9 mouse cellular contexts compared by ENCODE assay signal in the genomic region with DNA sequence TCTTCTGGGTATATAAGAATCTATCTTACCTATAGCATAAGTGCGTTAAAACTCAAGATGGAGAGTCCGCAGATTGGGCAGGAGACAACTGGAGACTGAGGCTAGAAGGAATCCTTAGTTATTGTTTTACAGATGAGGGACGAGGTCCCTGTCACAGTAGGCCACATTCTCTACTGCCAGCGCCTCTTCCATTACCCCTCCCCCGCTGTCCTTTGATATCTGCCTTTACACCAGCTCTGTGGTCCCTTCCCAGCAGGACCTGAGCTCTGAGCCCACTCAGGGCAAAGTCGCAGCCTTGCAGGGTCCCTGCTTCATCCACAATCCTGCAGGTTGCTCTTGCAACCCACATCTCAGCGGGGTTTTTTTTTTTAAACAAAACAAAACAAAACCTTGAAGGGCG. TPM values are rescaled to one million over a fixed set of nuclear protein-coding genes. Genes with fewer than 3 reads are reported as not detected.
DNase-seq lines count a peak whose midpoint lies in the region; ATAC-seq and TF ChIP-seq lines count a peak whose summit lies in the region.
"Had no signal": no experiment of that assay in that cellular context is flagged by ENCODE, and none has a peak within 500 bp of the region (broad histone marks: within the 10 kb centered on the region; RNA-seq: fewer than 3 reads in every experiment).

No protein-coding gene starts in this region.

- H3K27me3 ChIP-seq in heart, embryonic 12.5 days (replicated peaks), result peaks cover 96% of the 10 kb centered on the region
- peaks cover 96% of the 10 kb centered on the region for H3K27me3 ChIP-seq in lung, embryonic 16.5 days (ENCODE audit: control insufficient read depth, insufficient read depth, low read depth, low read length)
- peaks cover 99% of the 10 kb centered on the region for H3K27me3 ChIP-seq in hindbrain, embryonic 13.5 days
- H3K27me3 ChIP-seq in small intestine, adult 2 months (ENCODE audit: control insufficient read depth, insufficient read depth, low read length), result peaks cover 62% of the 10 kb centered on the region

- peak overlapping the region; percentile 62 for H3K4me2 ChIP-seq in heart, embryonic 12.5 days
- H3K4me2 ChIP-seq in lung, embryonic 16.5 days (ENCODE audit: low read depth, low read length), result peak overlapping the region; percentile 45; the same call in 1 of the 2 replicates
- H3K4me2 ChIP-seq in hindbrain, embryonic 13.5 days, result no peak overlapping the region

- H3K36me3 ChIP-seq in heart, embryonic 12.5 days, result no peaks in the 10 kb centered on the region
- no peaks in the 10 kb centered on the region for H3K36me3 ChIP-seq in lung, embryonic 16.5 days (ENCODE audit: control insufficient read depth, insufficient read depth, low read length)
- H3K36me3 ChIP-seq in hindbrain, embryonic 13.5 days, result no peaks in the 10 kb centered on the region
- H3K36me3 ChIP-seq in small intestine, adult 2 months (ENCODE audit: control insufficient read depth, insufficient read depth, low read length), result peaks cover 7% of the 10 kb centered on the region; the same call in 1 of the 2 replicates

- H3K4me3 ChIP-seq in heart, embryonic 12.5 days, result peak overlapping the region; percentile 37
- peak overlapping the region; percentile 29 for H3K4me3 ChIP-seq in lung, embryonic 16.5 days (ENCODE audit: low read length)
- H3K4me3 ChIP-seq in hindbrain, embryonic 13.5 days, result peak overlapping the region; percentile 23
- peak overlapping the region; percentile 41 for H3K4me3 ChIP-seq in small intestine, adult 2 months (ENCODE audit: low read depth, low read length)
- no peak overlapping the region for H3K4me3 ChIP-seq in layer of hippocampus, adult 2 months

- no peak for TF ChIP-seq CTCF in small intestine, adult 2 months (IDR thresholded peaks at IDR 0.05; ENCODE audit: extremely low read depth, insufficient read length, insufficient replicate concordance, low read depth, low read length)
- TF ChIP-seq CTCF in layer of hippocampus, adult 2 months (conservative IDR thresholded peaks at IDR 0.05), result no peak

- DNase-seq in heart, adult 9 months (ENCODE audit: low spot score in 2 of 2), result no peak
- no peak for DNase-seq in lung, postnatal 4 days
- no peak for DNase-seq in urinary bladder, postnatal 14 days (ENCODE audit: low spot score)
- DNase-seq in layer of hippocampus, adult 2 months (ENCODE audit: low spot score in 2 of 2), result no peak
- DNase-seq: gastrocnemius, postnatal 10 days had no signal

- H3K9ac ChIP-seq in heart, embryonic 12.5 days, result no peak overlapping the region
- H3K9ac ChIP-seq in lung, embryonic 16.5 days (ENCODE audit: low read length), result no peak overlapping the region
- no peak overlapping the region for H3K9ac ChIP-seq in hindbrain, embryonic 13.5 days

- no peak overlapping the region for H3K27ac ChIP-seq in heart, embryonic 12.5 days (ENCODE audit: poor library complexity, severe bottlenecking)
- H3K27ac ChIP-seq in lung, embryonic 16.5 days (ENCODE audit: low read length), result no peak overlapping the region
- H3K27ac ChIP-seq in hindbrain, embryonic 13.5 days, result no peak overlapping the region
- H3K27ac ChIP-seq in small intestine, adult 2 months (ENCODE audit: insufficient read depth, low read depth, low read length), result no peak overlapping the region
- no peak overlapping the region for H3K27ac ChIP-seq in layer of hippocampus, adult 2 months

- no peaks in the 10 kb centered on the region for H3K9me3 ChIP-seq in heart, embryonic 12.5 days (replicated peaks)
- no peaks in the 10 kb centered on the region for H3K9me3 ChIP-seq in lung, embryonic 16.5 days (ENCODE audit: control insufficient read depth, low read length)
- no peaks in the 10 kb centered on the region for H3K9me3 ChIP-seq in hindbrain, embryonic 13.5 days

- TF ChIP-seq POLR2A in small intestine, adult 2 months (IDR thresholded peaks at IDR 0.05; ENCODE audit: low read depth, low read length), result no peak

- WGBS in heart, embryonic 12.5 days, result 5% methylated on average over 8 of the region's 8 CpGs
- 6% methylated on average over 8 of the region's 8 CpGs for WGBS in lung, embryonic 16.5 days
- WGBS in hindbrain, embryonic 13.5 days, result 3% methylated on average over 8 of the region's 8 CpGs
- WGBS in small intestine, adult 2 months, result 31% methylated on average over 8 of the region's 8 CpGs

- no peak for ATAC-seq in heart, embryonic 12.5 days (ENCODE audit: insufficient number of reproducible peaks, low FRiP score)
- ATAC-seq in lung, embryonic 16.5 days (ENCODE audit: low read depth), result no peak
- ATAC-seq in hindbrain, embryonic 13.5 days (ENCODE audit: low FRiP score), result no peak

- peaks cover 27% of the 10 kb centered on the region for H3K4me1 ChIP-seq in heart, embryonic 12.5 days (replicated peaks)
- peaks cover 2% of the 10 kb centered on the region; the same call in 1 of the 2 replicates for H3K4me1 ChIP-seq in lung, embryonic 16.5 days (replicated peaks; ENCODE audit: control insufficient read depth, insufficient read depth, low read length)
- H3K4me1 ChIP-seq in hindbrain, embryonic 13.5 days (replicated peaks), result peaks cover 28% of the 10 kb centered on the region
- H3K4me1 ChIP-seq in small intestine, adult 2 months (ENCODE audit: control insufficient read depth, insufficient read depth, insufficient read length, low read length), result peaks cover 22% of the 10 kb centered on the region

RNA-seq across cellular contexts. Expression of a gene that starts 1.9 kb away (rescaled TPM):
- 0.18 and 0.24 TPM in 2 replicates for polyA plus RNA-seq in heart, embryonic 12.5 days (2016; fragmentation: Nextera tagmentation; extraction: Ambion mirVana)
- 0.52 and 0.79 TPM in 2 replicates for polyA plus RNA-seq in lung, embryonic 16.5 days (2015; fragmentation: Nextera tagmentation; extraction: Ambion mirVana)
- polyA plus RNA-seq in hindbrain, embryonic 13.5 days (2015; fragmentation: Nextera tagmentation; extraction: Ambion mirVana), result 1.6 and 2.8 TPM in 2 replicates
- 3.5 and 4.9 TPM in 2 replicates for polyA plus RNA-seq in small intestine, adult 2 months (2012; rRNA removed)
- not detected for total RNA-seq in layer of hippocampus, adult 2 months (2021)
- total RNA-seq: gastrocnemius, postnatal 10 days had no signal

RNA-seq across cellular contexts. Expression of a gene that starts 9.4 kb away (rescaled TPM):
- polyA plus RNA-seq in heart, embryonic 12.5 days (2016; fragmentation: Nextera tagmentation; extraction: Ambion mirVana), result 12.5 and 14.9 TPM in 2 replicates
- polyA plus RNA-seq in lung, embryonic 16.5 days (2015; fragmentation: Nextera tagmentation; extraction: Ambion mirVana), result 31.7 and 32.5 TPM in 2 replicates
- 45.6 and 47.1 TPM in 2 replicates for polyA plus RNA-seq in hindbrain, embryonic 13.5 days (2015; fragmentation: Nextera tagmentation; extraction: Ambion mirVana)
- polyA plus RNA-seq in small intestine, adult 2 months (2012; rRNA removed), result 6.4 and 9.9 TPM in 2 replicates
- 10 to 100 TPM; 36.3 to 37.5 TPM for total RNA-seq in layer of hippocampus, adult 2 months (2021)

RNA-seq across cellular contexts. Expression of a gene that starts 10.6 kb away (rescaled TPM):
- polyA plus RNA-seq in heart, embryonic 12.5 days (2016; fragmentation: Nextera tagmentation; extraction: Ambion mirVana), result 0.48 and 0.64 TPM in 2 replicates
- 1.9 and 2.0 TPM in 2 replicates for polyA plus RNA-seq in lung, embryonic 16.5 days (2015; fragmentation: Nextera tagmentation; extraction: Ambion mirVana)
- 0.81 and 0.91 TPM in 2 replicates for polyA plus RNA-seq in hindbrain, embryonic 13.5 days (2015; fragmentation: Nextera tagmentation; extraction: Ambion mirVana)
- 22.1 and 48.6 TPM in 2 replicates for polyA plus RNA-seq in small intestine, adult 2 months (2012; rRNA removed)
- under 1 TPM; 0.69 to 0.79 TPM for total RNA-seq in layer of hippocampus, adult 2 months (2021)

RNA-seq across cellular contexts. Expression of a gene that starts 13.1 kb away (rescaled TPM):
- 86.7 and 86.9 TPM in 2 replicates for polyA plus RNA-seq in heart, embryonic 12.5 days (2016; fragmentation: Nextera tagmentation; extraction: Ambion mirVana)
- polyA plus RNA-seq in lung, embryonic 16.5 days (2015; fragmentation: Nextera tagmentation; extraction: Ambion mirVana), result 61.8 and 64.9 TPM in 2 replicates
- 68.6 and 74.6 TPM in 2 replicates for polyA plus RNA-seq in hindbrain, embryonic 13.5 days (2015; fragmentation: Nextera tagmentation; extraction: Ambion mirVana)
- 15.0 and 24.3 TPM in 2 replicates for polyA plus RNA-seq in small intestine, adult 2 months (2012; rRNA removed)
- 10 to 100 TPM; 52.9 to 54.5 TPM for total RNA-seq in layer of hippocampus, adult 2 months (2021)

RNA-seq across cellular contexts. Expression of a gene that starts 13.9 kb away (rescaled TPM):
- 120 and 131 TPM in 2 replicates for polyA plus RNA-seq in heart, embryonic 12.5 days (2016; fragmentation: Nextera tagmentation; extraction: Ambion mirVana)
- 195 and 211 TPM in 2 replicates for polyA plus RNA-seq in lung, embryonic 16.5 days (2015; fragmentation: Nextera tagmentation; extraction: Ambion mirVana)
- 168 and 178 TPM in 2 replicates for polyA plus RNA-seq in hindbrain, embryonic 13.5 days (2015; fragmentation: Nextera tagmentation; extraction: Ambion mirVana)
- 392 and 694 TPM in 2 replicates for polyA plus RNA-seq in small intestine, adult 2 months (2012; rRNA removed)
- 100 to 1,000 TPM; 131 to 133 TPM for total RNA-seq in layer of hippocampus, adult 2 months (2021)
